Mouse (Mus musculus): Measurements from ENCODE around the gene Mrrf.

DNA sequence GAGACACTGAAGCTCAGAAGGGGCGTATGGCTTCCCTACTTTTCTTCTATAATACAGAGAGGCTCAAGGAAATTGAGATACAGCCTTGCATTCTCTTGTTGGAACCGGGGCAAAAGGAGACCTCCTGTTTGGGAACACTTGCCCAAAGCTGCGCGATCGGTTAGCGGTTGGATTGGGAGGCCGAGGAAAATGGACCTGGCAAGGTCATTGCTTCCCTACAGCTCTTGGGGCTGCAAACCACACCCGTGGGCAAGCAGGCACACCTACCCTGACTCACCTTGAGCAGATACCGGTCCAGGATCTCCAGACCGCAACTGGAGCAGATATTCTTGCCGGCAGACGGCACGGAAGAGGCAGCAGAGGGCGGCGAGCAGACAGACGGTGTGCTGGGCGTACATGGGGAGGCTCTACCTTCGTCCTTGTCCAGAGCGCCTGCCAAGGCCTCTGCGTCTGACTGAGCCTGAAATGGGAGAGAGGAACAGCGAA is 33.1 kb upstream of the Mrrf start:
- TF ChIP-seq CTCF (conservative IDR thresholded peaks at IDR 0.05; ENCODE audit: insufficient read depth, insufficient read length, low read depth, low read length) (no peak), POLR2A (IDR thresholded peaks at IDR 0.05; ENCODE audit: low read depth, low read length) (no peak)

Data from kidney, adult 2 months (tissue).